Mouse (Mus musculus): ENCODE measurements around the gene F2rl1.

DNA sequence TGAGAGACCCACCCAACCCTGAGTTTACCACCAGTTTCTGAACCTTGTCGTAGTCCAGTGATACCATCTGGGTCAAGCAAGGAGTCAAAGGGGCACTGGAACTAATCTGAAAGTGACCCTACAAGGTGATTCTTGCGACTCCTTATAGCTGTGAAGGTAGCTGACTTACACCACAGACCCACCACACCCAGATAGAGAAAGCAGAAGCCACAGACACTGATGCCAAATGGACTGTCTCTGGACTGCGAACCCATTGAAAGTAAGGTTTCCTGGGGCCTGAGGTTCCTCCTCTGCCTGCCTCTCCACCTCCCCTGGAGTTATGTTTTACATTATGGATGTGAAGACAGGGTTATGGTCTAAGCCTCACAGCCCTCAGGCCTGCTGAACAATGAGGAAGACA is 28.4 kb downstream of the F2rl1 start:
- TF ChIP-seq CTCF (conservative IDR thresholded peaks at IDR 0.05; ENCODE audit: low read length) = no peak
- TF ChIP-seq POU5F1 (IDR thresholded peaks at IDR 0.05; ENCODE audit: borderline replicate concordance, low read length) = no peak
- no peak for TF ChIP-seq NANOG (IDR thresholded peaks at IDR 0.05; ENCODE audit: borderline replicate concordance, low read length)

All from E14TG2a.4 (cell line).